In genomic region chr19:45005957-45006712, GRCm38 (mm10) we compare ENCODE assay signal across 8 mouse cellular contexts. TPM values are rescaled to one million over a fixed set of nuclear protein-coding genes. Genes with fewer than 3 reads are reported as not detected.
DNase-seq lines count a peak whose midpoint lies in the region; ATAC-seq and TF ChIP-seq lines count a peak whose summit lies in the region.

Gene Mrpl43, minus strand, starts transcription at chr19:45006442.

- H3K27me3 ChIP-seq in hindbrain, embryonic 16.5 days (replicated peaks; ENCODE audit: control insufficient read depth, insufficient read depth, low read length), result no peaks in the 10 kb centered on the region

- peaks cover 20% of the 10 kb centered on the region for H3K36me3 ChIP-seq in hindbrain, embryonic 16.5 days (ENCODE audit: control insufficient read depth, insufficient read depth, low read length)

- intact Hi-C loops in left cerebral cortex, adult 2 months (cut with DNase I), result no loop called here

- under 1% methylated on average over 75 of the region's 82 CpGs for whole genome bisulfite sequencing in hindbrain, embryonic 16.5 days

- H3K9me3 ChIP-seq in hindbrain, embryonic 16.5 days (ENCODE audit: control insufficient read depth, low read length), result no peaks in the 10 kb centered on the region

- peak within 1 kb of the TSS; percentile 85 for H3K4me2 ChIP-seq in hindbrain, embryonic 16.5 days (ENCODE audit: low read length)

- DNase-seq in T-cell, adult 2 months (ENCODE audit: low spot score), result peak; percentile 96
- DNase-seq in cerebellum, postnatal 36 days, result peak; percentile 98
- DNase-seq in gastrocnemius, adult 18-20 months (ENCODE audit: low spot score), result peak; percentile 97
- peak; percentile 95 to 97 for DNase-seq in left cerebral cortex, adult 2 months (ENCODE audit: extremely low spot score in 1 of 2, low spot score in 2 of 2)
- peak; percentile 97 to 98 for DNase-seq in right cerebral cortex, adult 2 months (ENCODE audit: low spot score in 2 of 2)
- peak; percentile 96 for DNase-seq in urinary bladder, postnatal 14 days (ENCODE audit: low spot score)

- no peak for TF ChIP-seq CTCF in left cerebral cortex, adult 2 months (IDR thresholded peaks at IDR 0.05)

- peak within 1 kb of the TSS; percentile 93 for H3K4me3 ChIP-seq in hindbrain, embryonic 16.5 days (ENCODE audit: low read length)
- H3K4me3 ChIP-seq in left cerebral cortex, adult 2 months, result peak within 1 kb of the TSS; percentile 98

- H3K9ac ChIP-seq in hindbrain, embryonic 16.5 days (ENCODE audit: low read depth, low read length), result peak within 1 kb of the TSS; percentile 86

- peak; percentile 94 for ATAC-seq in hindbrain, embryonic 16.5 days
- peak; percentile 93 for ATAC-seq in megakaryocyte, adult 5-6 weeks (ENCODE audit: poor library complexity, severe bottlenecking)

- peak within 1 kb of the TSS; percentile 86 for H3K27ac ChIP-seq in hindbrain, embryonic 16.5 days (ENCODE audit: low read depth, low read length)
- H3K27ac ChIP-seq in left cerebral cortex, adult 2 months, result peak within 1 kb of the TSS; percentile 85

- peaks cover 20% of the 10 kb centered on the region for H3K4me1 ChIP-seq in hindbrain, embryonic 16.5 days (ENCODE audit: control insufficient read depth, insufficient read depth, low read depth, low read length)

RNA-seq across cellular contexts. Expression of gene Mrpl43, which starts in this region (rescaled TPM):
- 10 to 100 TPM; 34.2 to 35.3 TPM for total RNA-seq in gastrocnemius, adult 18-20 months (2021)
- polyA plus RNA-seq in hindbrain, embryonic 16.5 days (2015; fragmentation: Nextera tagmentation; extraction: Ambion mirVana), result 90.1 and 98.4 TPM in 2 replicates
- total RNA-seq in left cerebral cortex, adult 2 months (2021), result 10 to 100 TPM; 40.9 to 41.8 TPM
- 35.9 and 47.9 TPM in 2 replicates for total RNA-seq in megakaryocyte, adult 5-6 weeks (2015)
- total RNA-seq in megakaryocyte, adult 5-6 weeks (2017), result 25.3 and 29.3 TPM in 2 replicates

Comparison
In these comparisons a context has a peak if more than half of its experiments do, and no peak if none do; other contexts are left out.
1. Peak in every context shown above with its lines: DNase-seq, ATAC-seq, H3K4me3 ChIP-seq and H3K27ac ChIP-seq.